Mouse (Mus musculus): ENCODE results near the gene D630045J12Rik.

GRCm38 (mm10) chr6:38125462-38125861 is 128.3 kb downstream of the D630045J12Rik start:
- no peak for TF ChIP-seq CTCF (IDR thresholded peaks at IDR 0.05)
- no peak for TF ChIP-seq EP300 (IDR thresholded peaks at IDR 0.05)

All from lung, postnatal 0 days (tissue).